Mouse (Mus musculus) heart, postnatal 14 days (tissue): ENCODE measurements around the gene Nmb. TPM values are rescaled to one million over a fixed set of nuclear protein-coding genes. Genes with fewer than 3 reads are reported as not detected.
"Not testable (repeated sequence)": the region's sequence is repeated elsewhere in the genome, so short reads cannot be mapped to it uniquely, and the experiment has no call there.

Source experiments
- DNase-seq, 2 experiments: peaks; one replicate each; pipeline ENCODE4 v3.0.0; 2021 to 2022
- intact Hi-C: fragments of 180-260 bp; cut with DNase I; formaldehyde crosslinking; loops from one replicate; pipeline ENCODE4 v1.15.1; 2025
- long read RNA-seq, 2 experiments: library from polyadenylated mRNA; stranded (forward); transcript quantifications; one replicate each; pipeline ENCODE4 v2.0.0; 2021
- total RNA-seq, 2 experiments: library from RNA; stranded (reverse); gene quantifications; 2 replicates each; pipeline ENCODE4 v1.2.3; 2021

Gene Nmb
- 1 to 10 TPM; 5.8 to 8.2 TPM for total RNA-seq
- long read RNA-seq, experiment 1 = 0 reads
- long read RNA-seq, experiment 2 = 0 reads

DNA sequence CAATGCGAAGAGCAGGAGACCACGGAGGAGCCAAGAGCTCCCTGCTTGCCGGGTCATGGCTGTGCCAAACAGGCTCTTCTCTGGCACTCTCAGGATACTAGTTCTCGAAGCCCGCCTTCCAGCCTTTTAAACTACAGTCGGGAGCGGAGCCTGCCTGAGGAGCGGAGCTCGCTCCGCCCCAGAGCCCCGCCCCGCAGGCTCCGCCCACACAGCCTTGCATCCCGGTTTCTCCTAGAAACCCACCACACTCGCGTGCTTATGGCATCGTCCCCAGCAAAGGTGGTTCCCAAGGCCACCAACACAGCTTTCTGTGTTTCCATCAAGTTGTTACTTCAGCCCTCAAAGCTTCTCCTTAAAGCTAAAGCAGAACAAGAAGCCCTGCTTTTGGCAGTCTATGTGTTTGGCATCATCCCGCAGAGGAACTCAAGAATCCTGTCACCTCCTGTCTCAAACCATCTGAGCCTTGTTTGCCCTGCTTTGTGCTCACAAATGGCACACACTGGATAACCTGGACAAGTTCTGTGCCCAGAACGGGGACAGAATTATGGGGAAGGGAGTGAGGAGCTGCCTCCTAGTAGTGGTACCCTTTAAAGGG, at the start of gene Nmb:
Gene Nmb (minus strand): TSS at position 156 of the 595 bp plus-strand sequence.
- DNase-seq = peak; percentile 76 to 82
- intact Hi-C loops = loop anchor here (5.0 kb wide), 2 partner anchors 42 to 87 kb away; partner anchors contain the start of genes Sec11a and Zfp592

DNA sequence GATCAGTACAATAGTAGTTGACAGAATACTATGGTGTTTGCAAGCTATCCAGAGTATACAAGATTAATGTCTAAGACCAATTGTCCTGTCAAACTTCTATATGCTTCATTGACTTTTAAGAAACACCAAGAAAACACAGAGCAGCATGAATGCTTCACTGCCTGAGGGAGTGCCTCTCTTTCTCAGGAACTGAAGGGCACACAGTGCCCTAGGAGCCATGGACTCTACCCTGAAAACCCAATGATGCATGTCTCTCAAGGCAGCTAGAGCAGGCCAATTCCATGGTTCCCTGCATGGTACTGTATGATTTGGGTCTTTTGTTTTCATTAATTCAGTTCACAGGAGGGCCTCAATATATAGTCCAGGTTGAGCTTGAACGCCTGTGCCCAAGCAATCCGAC, 49.4 kb upstream of the Nmb start:
- no peak for DNase-seq
- intact Hi-C loops = no loop called here

DNA sequence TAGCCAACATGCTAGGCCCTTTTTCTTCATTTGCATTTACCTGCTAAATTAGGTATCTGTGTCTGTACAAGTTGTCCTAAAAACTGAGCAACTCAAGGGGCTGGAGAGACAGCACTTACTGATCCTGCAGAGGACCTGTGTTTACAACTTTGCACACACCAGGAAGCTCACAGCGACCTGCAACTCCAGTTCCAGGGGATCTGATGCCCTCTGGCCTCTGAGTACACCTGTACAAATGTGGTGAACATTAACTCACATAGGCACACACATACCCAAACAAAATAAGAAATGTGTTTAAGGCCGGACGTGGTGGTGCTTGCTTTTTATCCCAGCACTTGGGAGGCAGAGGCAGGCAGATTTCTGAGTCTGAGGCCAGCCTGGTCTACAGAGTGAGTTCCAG, 47.3 kb upstream of the Nmb start:
- DNase-seq = no peak
- intact Hi-C loops = no loop called here

DNA sequence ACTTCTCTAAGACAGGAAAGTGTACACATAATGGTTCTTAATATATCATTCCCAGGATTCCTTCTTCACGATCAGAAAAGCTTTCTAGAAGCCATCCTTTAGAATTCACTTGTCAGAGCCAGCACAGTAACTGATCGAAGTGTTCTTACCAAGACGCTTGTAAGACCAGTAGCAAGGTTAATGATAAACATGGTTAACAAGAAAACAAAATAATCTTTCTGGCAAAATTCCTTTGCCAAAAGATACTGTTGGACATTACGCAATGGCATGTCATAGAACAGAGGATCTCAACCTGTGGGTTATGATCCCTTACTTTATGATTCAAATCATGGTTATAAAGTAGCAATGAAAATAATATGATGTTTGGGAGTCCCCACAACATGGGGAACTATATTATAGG, 46.6 kb upstream of the Nmb start:
- no peak for DNase-seq
- intact Hi-C loops = no loop called here

DNA sequence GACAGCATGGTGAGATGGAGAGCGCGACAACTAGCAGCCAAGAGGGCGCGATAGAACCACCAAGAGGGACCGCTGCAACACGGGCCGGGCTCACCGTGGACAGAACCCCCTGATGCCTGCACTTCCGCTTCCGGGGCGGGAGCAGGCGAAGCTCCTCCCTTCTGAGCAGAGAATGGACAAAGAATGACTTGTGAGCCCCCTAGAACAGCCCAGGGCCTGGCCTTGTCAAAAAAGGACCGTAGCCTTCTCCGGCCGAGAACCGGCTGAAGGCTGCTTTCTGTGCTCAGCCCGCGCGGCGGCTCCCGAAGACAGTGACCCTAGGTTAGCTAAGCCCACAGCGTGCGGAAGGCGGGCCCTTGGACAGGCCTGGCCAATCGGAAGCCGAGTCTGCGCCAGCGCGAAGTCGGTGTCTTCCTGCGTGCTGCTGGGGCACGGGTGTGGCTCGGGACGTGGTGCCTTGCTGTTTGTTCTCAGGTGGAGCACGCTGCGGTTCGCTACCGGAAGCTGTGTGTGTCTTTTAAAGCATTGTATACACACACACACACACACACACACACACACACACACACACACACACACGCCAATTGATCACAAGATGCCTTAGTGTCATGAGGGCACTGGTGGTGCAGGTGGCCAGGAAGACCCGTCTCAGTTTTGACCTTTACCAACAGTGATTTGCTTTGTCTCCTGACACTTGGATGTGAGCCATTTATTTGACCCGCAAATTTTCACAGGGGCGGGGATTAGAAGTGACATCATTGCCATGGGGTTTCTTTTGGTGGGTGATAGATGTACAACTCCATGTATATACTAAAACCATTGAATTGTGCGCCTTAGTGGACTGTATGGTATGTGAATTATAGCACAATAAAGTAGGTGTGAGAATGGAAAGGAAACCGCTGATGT, 42.8 kb upstream of the Nmb start, which contains the start of gene Sec11a:
Gene Sec11a (minus strand): TSS at position 336 of the 906 bp plus-strand sequence.
- peak; percentile 93 to 94 for DNase-seq
- intact Hi-C loops = loop anchor here (2.0 to 5.0 kb wide), 2 partner anchors 45 kb away; partner anchors contain the start of genes Wdr73 and Zfp592

DNA sequence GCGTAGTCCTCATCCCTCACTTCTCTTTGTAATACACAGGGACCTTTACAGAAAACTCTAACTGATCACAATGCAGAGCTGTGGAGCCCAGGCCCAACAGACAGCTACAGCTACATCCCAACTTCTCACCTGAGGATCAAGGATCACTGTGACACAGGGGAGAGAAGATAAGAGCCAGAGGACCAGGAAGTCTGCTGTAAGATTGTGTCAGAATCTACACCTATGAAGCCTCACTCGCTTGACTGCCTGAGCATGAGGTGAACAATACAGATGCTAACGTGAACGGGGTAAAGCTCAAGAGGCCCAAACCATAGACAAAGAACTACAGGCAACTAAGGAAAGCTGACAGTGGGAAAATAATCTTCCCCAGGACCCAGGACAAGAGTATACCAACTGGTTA, 34.9 kb upstream of the Nmb start:
- DNase-seq = no peak
- intact Hi-C loops = no loop called here

DNA sequence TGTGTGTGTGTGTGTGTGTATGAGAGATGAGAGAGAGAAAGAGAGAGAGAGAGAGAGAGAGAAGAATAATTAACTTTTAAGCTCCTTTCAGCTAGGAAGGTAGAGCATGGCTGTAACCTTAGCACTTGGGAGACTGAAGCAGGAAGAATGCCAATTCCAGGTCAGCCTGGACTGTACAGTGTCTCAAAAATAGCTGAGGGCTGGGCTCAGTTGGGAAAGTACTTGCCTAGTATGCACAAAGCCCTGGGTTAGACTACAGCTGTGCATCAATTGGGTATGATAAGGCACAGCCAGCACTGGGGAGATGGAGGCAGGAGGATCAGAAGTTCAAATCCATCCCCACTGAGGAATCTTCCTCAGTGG, 32.4 kb upstream of the Nmb start:
- intact Hi-C loops, DNase-seq: not testable (repeated sequence)

DNA sequence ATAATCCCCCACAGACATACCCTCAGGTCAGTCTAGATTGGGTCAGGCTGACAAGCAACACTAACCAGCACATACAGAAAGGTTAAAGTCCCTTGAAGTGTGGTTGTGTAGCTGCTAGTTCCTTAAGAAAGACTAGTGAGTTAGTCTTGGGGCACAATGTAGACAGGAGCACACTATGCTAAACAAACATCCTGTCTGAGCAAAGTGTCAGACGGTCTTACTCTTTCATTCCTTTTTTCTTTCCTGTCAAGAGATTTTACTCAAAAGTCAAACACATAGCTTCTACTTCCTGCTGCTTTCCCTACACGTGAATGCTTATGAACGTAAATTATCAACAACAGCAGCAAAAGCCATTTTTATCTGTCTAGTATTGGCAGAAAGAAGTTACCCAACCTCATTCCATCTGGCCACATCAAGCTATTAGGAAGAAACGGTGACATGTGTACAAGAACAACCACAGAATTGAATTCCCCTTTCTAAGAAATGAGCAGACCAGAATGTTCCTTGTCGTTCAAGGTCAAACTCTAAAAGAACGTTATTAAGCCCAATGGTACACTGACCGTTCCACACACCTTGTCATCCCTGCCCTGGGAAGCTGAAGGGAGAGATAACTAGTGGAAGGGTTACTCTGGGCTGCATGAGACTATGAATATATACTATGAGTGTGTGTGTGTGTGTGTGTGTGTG, 31.9 kb upstream of the Nmb start:
- DNase-seq, intact Hi-C loops: not testable (repeated sequence)

DNA sequence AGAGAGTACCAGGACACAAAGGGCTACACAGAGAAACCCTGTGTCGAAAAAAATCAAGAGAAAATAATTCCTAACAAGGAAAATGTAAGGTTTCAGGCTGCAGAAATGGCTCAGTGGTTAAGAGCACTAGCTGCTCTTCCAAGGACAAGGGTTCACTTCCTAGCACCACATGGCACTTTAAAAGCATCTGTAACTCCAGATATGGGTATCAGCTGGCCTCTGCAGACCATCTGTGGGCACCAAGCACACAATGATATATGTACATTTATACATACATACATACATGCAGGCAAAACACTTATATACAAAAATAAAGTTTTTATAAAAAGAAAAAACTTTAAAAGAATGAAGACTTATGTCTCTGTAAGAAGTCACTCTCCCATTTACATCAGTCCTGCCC, 31.0 kb upstream of the Nmb start:
- intact Hi-C loops = no loop called here
- no peak for DNase-seq

DNA sequence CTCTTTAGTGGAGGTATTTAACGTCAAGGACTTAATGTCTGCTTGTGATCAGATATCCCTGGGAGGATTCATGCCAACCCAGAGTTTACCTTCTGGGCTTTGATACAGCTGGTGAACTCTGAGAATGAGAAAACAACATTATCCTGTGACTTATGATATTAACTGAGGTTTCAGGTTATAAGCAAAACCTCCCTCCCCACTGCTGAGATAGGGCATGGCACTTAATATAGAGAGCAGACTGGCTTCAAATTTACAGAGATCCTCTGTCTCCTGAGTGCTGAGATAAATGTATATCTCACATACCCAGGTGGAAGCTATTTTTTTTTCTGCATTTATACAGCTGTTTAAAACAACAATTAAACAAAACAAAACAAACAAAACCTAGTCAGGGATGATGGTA, 27.9 kb upstream of the Nmb start:
- no peak for DNase-seq
- intact Hi-C loops = no loop called here

DNA sequence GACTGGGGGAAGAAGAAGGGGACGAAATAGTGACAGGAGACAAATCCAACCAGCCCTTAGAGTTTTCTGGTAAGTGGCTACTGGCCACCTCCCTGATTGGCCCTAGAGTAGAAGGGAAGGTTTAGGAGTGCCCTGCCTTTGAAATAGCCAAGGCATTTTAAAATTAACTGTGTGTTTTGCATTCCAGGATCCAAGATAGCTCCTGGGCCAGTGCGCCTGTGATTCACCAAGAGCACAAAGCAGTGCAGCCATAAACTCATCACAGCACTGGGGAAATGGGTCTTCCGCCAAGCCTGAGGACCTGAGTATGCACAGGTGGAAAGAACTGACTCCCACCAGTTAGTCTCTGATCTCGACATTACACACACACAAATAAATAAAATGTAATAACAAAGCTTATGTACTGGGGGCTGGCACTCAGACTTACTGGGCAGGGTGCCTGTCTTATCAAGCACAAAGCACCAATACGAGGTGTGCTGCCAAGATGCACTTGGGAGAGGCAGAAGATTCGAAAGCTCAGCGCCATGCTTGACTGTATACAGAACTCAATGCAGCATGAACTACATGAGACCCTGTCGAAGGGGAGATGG, 26.8 kb upstream of the Nmb start:
- intact Hi-C loops = no loop called here
- DNase-seq = peak; percentile 33 to 59

DNA sequence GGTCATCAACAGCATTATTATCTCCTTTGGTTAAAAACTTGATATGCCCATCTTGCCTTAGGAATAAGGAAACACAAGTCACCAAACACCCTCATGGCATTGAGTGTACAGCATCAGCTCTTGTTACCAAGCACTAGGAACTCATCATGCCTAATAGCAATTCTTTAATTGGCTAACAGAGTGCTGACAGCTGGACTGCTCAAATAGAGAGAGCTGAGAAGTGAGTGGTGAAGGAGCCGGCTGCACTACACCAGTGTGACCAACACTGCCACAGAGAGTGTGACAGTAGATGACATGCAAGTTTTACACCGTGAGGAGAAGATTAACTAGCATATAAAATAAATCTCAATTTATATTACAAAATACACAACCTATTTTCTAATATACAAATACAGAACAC, 18.3 kb upstream of the Nmb start:
- peak in 1 of 2 experiments; percentile 27 for DNase-seq
- intact Hi-C loops = no loop called here

DNA sequence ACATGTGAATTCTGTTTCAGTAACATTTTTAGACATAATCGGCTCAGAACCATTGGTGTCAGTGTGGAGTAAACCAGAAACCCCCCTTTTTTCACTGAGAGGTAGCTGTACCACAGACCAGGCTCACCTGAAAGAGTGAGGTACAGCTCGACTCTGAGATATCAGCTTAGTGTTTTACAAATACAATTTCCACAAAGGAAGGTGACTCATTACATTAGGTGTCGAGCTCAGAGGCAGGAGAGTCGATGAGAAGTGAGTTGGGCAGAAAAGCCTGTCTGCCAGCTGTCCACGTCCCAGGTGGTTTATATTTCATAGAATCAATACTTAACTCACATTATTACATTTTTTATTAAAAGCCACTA, 14.8 kb upstream of the Nmb start:
- intact Hi-C loops = no loop called here
- DNase-seq = no peak

DNA sequence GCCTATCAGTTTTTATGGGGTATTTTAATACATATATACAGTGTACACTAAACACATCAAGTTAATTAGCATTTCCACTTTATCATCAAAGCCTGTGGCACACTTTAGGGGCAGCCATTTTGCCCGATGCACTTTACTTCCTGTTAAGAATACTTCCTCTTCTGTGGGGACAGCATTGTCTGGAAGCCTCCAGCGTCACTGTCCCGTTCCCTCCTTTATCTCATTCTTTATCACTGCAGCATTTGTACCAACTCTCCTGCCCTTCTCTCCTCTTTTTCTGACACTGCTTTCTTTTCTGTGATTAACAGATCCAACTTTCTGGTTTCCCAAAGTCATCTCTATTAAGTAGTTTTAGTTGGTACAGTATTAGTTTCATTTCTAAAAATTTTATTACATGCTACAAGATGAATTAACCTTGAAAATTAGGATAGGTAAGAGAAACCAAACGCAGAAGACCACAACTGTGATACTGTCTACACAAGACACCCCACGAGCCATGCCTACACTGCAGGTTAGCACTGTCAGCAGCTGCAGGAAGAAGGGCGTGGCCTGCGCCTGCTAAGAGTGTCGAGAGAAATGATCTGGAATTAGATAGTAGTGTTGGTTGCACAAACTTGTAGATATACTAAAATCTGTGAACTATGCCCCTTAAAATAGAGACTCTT, 14.2 kb upstream of the Nmb start:
- no peak for DNase-seq
- intact Hi-C loops = no loop called here

DNA sequence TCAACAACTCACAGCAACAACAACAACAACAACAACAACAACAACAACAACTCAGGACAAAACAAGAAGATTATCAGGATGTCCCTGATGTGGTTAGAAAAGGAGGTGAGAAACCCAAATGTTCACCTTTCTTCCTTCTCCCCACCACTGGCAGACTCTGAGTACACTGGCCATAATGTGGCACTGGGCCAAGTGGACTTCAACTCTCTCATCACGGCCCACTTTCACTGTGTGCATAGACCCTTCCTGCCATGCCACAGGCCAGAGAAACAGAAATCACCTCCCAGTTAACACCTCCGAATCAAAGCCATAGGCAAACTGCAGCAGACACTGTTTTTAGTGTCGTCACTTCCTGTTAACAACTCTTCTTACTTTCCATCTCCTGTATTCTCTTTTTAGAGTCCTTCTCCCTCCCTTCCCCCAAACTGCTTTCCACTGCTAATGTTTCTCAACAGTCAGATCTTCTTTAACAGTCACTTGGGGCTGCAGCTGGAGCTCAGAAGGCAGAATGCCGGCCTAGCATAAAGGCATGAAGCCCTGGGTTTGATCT, 13.1 kb upstream of the Nmb start:
- DNase-seq = no peak
- intact Hi-C loops = no loop called here

DNA sequence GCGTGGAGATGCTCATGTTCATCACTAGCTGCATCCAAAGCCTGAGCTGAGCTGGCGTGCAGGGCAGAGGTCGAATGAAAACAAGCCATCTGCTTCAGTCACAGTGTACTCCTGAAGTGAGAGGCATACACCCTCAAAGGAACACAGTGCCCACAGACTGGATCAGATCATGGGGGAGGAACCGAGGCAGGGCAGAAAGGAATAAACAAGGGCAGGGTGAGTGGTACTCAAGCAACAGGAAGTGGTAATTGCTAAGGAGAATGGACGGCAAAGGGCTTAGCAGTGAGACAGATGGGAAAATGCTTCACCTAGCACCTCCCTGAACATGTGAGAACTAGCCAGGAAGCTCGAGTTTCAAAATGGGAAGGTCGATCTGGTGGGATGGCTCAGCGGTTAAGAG, 7.6 kb upstream of the Nmb start:
- DNase-seq = no peak
- intact Hi-C loops = no loop called here

DNA sequence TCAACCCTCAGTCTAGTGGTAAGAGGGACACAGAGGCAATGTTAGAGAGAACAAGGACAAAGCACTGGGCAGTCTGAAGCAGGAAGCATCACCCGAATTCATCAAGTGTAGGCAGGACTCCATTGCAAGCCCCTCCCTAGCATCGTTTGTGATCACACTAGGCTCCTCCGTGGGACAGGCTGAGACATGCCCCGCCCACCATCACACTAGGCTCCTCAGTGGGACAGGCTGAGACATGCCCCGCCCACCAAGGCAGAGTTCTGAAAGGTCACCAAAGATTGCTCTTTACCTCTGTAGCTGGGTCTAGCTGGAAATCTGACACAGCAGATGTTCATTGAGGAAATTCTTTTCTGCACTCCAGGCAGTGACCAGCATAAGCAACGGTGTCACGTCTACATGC, 6.2 kb upstream of the Nmb start:
- intact Hi-C loops = no loop called here
- no peak for DNase-seq

DNA sequence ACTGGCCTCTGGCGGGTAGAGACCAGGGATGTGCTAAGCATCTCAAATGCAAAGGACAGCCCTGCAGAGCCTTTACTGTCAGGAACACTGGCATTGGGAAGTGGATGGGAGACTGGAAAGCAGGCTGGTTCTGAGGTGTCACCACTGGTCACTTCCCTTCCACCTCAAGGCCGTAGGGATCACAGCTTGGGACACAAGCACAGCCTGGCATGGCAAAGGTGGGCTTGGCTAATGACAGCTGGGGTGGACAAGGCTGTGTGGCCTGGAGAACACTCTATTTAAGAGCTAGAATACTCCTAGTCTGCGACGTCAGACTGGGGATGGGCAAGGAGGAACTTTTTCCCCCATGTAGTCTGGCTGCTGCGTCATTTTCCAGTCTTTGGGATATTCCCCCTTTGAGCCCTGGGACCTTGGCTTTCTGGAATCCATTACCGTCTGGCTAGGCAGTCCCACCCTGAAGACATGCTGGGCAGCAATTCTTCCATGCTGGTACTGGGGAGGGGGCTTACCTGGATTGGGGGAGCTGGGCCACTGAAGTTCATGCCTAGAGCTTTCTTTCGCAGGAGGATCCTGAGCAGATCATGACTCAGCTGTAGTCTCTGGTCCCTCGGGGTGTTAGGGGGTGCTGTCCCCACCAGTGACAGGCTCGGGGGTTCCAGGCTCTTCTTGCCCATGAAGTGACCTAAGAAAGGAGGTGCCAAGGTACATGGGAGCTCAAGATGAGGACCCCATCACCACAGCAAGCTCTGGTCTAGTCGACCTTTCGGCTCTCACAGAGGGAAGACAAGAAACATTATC, 1.1 kb downstream of the Nmb start:
- DNase-seq = no peak
- intact Hi-C loops = loop anchor here (5.0 kb wide), 2 partner anchors 43 to 88 kb away; partner anchors contain the start of genes Sec11a and Zfp592
